Mouse (Mus musculus) midbrain, embryonic 13.5 days (tissue): ENCODE measurements at regions not wholly inside any gene's neighbourhood (a gene's known extent, or its start where the extent isn't known, plus 50 kb on each side); places are given as distances from the start of the nearest gene placed in this dataset.

Source experiments
- ATAC-seq: fragments of 200-750 bp; cut with Nextera tagmentation; 2 replicates; pipeline ENCODE4 v1.8.0; 2017; ENCODE audit warnings: mild to moderate bottlenecking, moderate TSS enrichment, moderate library complexity
- H3K27ac ChIP-seq: fragments of 300-500 bp; sonication (generic); 2 replicates; pipeline ENCODE4 v1.5.1; 2015; ENCODE audit warnings: inconsistent platforms, mild to moderate bottlenecking, moderate library complexity
- H3K27me3 ChIP-seq: fragments of 300-500 bp; sonication (generic); 2 replicates; pipeline ENCODE4 v1.6.1; 2015; ENCODE audit warnings: mild to moderate bottlenecking, inconsistent platforms
- H3K36me3 ChIP-seq: fragments of 300-500 bp; sonication (generic); 2 replicates; pipeline ENCODE4 v1.6.1; 2015; ENCODE audit warnings: mild to moderate bottlenecking, inconsistent platforms
- H3K4me1 ChIP-seq: fragments of 300-500 bp; sonication (generic); replicated peaks from 2 replicates; pipeline ENCODE4 v1.6.1; 2015; ENCODE audit warnings: inconsistent platforms
- H3K4me2 ChIP-seq: fragments of 300-500 bp; sonication (generic); replicated peaks from 2 replicates; pipeline ENCODE4 v1.6.1; 2015; ENCODE audit warnings: moderate library complexity, mild to moderate bottlenecking, inconsistent platforms
- H3K4me3 ChIP-seq: fragments of 300-500 bp; sonication (generic); replicated peaks from 2 replicates; pipeline ENCODE4 v1.5.1; 2015; ENCODE audit warnings: mild to moderate bottlenecking, inconsistent platforms
- H3K9ac ChIP-seq: fragments of 300-500 bp; sonication (generic); replicated peaks from 2 replicates; pipeline ENCODE4 v1.6.1; 2015; ENCODE audit warnings: mild to moderate bottlenecking, inconsistent platforms
- H3K9me3 ChIP-seq: fragments of 300-500 bp; sonication (generic); 2 replicates; pipeline ENCODE4 v1.6.1; 2016; ENCODE audit warnings: mild to moderate bottlenecking, inconsistent platforms
- WGBS: fragments of 180-500 bp; shearing (Covaris S2); methylation state at CpG from one replicate; pipeline ENCODE4 v1.1.7; 2015; 5-methylcytosine and 5-hydroxymethylcytosine counted together

DNA sequence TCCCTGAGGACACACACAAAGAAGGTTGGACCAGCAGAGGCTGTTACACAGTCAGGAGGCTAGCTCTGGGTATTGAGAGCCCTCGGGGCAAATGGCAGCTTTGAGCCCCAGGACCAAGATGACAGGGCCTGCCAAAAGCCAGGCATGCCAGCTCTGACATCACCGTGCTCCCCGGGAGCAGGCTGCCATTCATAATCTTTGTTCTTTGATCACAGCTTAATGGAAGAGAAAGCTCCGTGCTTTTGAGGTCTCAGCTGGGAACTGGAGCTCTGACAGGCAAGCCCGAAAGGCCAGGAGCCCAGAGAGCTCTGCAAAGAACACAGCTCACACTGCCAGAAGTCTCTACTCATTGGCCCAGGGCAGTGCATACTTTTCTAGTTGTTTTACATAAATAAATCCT, 150.7 kb downstream of the Klhl25 start:
- WGBS = 15% methylated on average over 5 of the region's 5 CpGs
- ATAC-seq = peak; percentile 96

DNA sequence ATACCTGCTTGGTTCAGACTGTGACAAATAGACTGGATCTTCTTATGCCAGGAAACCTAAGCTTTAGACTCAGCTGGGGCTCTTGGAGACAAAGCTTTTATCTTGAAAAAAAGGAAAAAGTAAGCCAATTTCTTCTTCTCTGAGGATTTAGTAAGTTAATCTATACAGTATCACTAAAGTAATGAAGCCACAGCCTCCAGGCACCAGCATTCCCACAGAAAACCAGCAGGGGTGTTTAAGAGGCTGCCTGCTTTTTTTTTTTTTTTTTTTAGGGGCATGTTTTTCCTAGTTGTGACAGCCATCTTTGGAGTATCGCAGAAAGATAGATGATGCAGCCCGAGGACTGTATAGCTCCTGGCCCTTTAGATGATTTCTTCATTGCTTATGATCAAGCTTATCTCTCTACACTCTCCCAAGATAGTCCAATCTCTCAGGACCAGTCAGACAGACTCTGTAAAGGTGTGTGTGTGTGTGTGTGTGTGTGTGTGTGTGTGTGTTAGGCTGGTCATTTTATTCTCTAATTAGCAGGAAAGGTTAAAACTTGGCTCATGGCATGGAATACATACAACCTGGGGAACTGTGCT, 151.3 kb downstream of the Klhl25 start:
- H3K27ac ChIP-seq = peak overlapping the region; percentile 58; the same call in 1 of the 2 replicates
- H3K36me3 ChIP-seq = no peaks in the 10 kb centered on the region
- WGBS = 47% methylated on average over 2 of the region's 2 CpGs
- peak; percentile 36; the same call in 1 of the 2 replicates for ATAC-seq
- H3K9me3 ChIP-seq = no peaks in the 10 kb centered on the region
- H3K9ac ChIP-seq = no peak overlapping the region
- no peaks in the 10 kb centered on the region for H3K27me3 ChIP-seq
- H3K4me2 ChIP-seq = no peak overlapping the region
- no peak overlapping the region for H3K4me3 ChIP-seq
- peaks cover 14% of the 10 kb centered on the region for H3K4me1 ChIP-seq

More for the DNA sequence above, 150.7 kb downstream of the Klhl25 start:
- Histone ChIP-seq H3K27ac (peak overlapping the region; percentile 58), H3K4me3 (no peak overlapping the region), H3K4me2 (no peak overlapping the region), H3K27me3 (no peaks in the 10 kb centered on the region), H3K36me3 (no peaks in the 10 kb centered on the region), H3K9me3 (no peaks in the 10 kb centered on the region), H3K4me1 (peaks cover 14% of the 10 kb centered on the region), H3K9ac (no peak overlapping the region)

DNA sequence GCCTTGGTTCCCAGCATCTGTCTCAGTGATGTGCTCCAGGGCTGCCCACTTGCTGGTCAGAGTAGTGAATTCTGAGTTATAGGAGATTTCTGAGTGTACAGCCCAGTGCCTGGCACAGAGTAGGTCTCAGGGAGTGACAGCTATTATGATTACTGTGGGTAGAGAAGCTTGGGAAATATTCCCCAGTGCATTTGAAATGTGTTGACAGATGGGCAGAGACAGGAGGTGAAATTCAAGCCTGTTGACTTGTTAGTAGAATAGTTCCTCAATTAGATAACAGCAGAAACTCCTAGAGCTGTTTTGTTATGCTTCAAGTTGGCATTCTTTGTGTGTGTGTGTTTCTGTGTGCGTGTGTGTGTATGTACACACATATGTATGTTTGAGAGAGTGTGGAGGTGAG, 152.9 kb downstream of the Klhl25 start:
- Histone ChIP-seq H3K4me1 (peaks cover 14% of the 10 kb centered on the region), H3K4me2 (no peak overlapping the region), H3K27me3 (no peaks in the 10 kb centered on the region), H3K9ac (no peak overlapping the region), H3K27ac (no peak overlapping the region), H3K4me3 (no peak overlapping the region), H3K36me3 (no peaks in the 10 kb centered on the region), H3K9me3 (no peaks in the 10 kb centered on the region)
- ATAC-seq = no peak
- WGBS = 92% methylated on average over 1 of the region's 1 CpGs

DNA sequence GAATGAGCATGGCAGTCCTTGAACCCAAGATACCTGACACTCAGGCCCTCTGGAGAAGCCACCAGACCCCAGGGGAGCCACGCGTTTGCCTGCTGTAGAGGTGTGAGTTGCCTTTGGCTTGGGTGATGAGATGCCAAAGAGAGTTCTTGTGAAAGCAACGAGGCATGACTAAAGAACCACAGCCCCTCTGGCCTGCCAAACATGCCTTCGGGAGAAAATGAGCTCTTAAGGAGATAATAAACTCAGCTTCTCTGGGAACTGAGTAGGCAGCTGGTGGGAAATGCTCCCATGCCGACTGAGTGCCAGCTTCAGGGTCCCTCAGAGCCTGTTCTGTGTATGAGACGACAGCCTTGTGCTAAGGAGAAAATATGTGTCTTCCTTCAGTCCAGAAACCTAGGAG, 160.1 kb downstream of the Klhl25 start:
- WGBS = 74% methylated on average over 6 of the region's 6 CpGs
- no peak overlapping the region for H3K4me3 ChIP-seq
- H3K27ac ChIP-seq = no peak overlapping the region
- no peak overlapping the region for H3K9ac ChIP-seq
- H3K36me3 ChIP-seq = no peaks in the 10 kb centered on the region
- H3K27me3 ChIP-seq = no peaks in the 10 kb centered on the region
- H3K4me2 ChIP-seq = no peak overlapping the region
- H3K9me3 ChIP-seq = no peaks in the 10 kb centered on the region
- no peak for ATAC-seq
- H3K4me1 ChIP-seq = no peaks in the 10 kb centered on the region

DNA sequence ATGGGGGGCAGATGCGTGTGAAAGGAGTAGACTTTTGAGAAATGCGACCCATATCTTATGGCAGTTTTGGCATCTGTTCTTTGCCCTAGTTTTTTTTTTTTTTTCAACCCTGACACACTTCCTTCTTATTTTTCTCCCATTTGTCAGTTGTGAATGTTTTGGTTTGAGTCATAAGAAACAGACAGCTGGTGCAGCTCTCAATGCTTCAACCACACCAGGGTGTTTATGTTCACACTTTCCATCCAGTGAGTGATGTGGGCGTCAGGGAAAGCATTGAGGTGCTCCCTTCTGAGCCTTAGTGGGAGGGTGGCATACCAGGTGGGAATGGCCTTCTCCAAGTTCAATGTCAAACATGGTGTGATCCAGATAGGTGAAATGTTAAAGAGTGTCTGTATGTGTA, 181.9 kb upstream of the Agbl1 start:
- Histone ChIP-seq H3K4me3 (no peak overlapping the region), H3K9me3 (no peaks in the 10 kb centered on the region), H3K36me3 (no peaks in the 10 kb centered on the region), H3K27ac (no peak overlapping the region), H3K9ac (no peak overlapping the region), H3K27me3 (no peaks in the 10 kb centered on the region), H3K4me2 (no peak overlapping the region), H3K4me1 (no peaks in the 10 kb centered on the region)
- 92% methylated on average over 3 of the region's 3 CpGs for WGBS
- ATAC-seq = no peak

DNA sequence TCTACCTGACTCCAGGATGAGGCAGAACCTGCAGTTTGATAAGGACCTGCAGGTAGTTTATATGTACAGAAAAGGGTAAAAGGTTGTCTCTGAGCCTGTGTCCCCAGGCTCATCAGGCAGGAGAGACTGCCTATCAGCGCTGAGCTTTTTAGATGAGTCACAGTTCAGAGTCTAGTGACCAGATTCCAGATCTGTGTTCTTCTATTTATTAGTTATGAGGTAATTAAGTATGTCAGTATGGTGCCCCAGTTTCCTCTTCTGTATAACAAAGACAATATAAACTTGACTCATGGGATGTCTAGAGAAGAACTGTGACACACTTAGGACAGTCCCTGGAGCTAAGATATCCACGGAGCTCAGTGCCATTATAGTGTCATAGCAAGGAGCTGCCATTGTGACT, 180.3 kb upstream of the Agbl1 start:
- Histone ChIP-seq H3K27ac (no peak overlapping the region), H3K9ac (no peak overlapping the region), H3K9me3 (no peaks in the 10 kb centered on the region), H3K4me3 (no peak overlapping the region), H3K36me3 (no peaks in the 10 kb centered on the region), H3K4me1 (no peaks in the 10 kb centered on the region), H3K4me2 (no peak overlapping the region), H3K27me3 (no peaks in the 10 kb centered on the region)
- no peak for ATAC-seq
- WGBS = 82% methylated on average over 2 of the region's 2 CpGs

DNA sequence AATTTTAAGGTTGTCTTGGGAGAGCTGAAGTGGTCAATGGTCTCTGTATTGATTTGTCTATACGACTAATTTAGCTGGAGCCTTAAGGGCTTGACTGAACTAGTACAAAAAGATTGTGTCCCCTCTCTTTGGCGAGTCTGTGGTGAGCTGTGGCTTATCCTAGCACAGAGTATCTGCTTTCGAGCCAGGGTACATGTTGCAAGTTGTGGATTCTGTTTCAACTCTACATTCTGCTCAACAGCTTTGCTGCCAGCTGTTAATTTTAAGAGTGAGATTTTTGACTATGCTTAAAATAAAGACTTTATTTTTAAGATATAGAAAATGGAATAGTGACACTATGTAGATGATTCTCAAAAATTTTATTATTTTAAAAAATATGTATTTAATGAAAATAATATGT, 175.8 kb upstream of the Agbl1 start:
- 76% methylated on average over 3 of the region's 3 CpGs for WGBS
- H3K9me3 ChIP-seq = no peaks in the 10 kb centered on the region
- no peak for ATAC-seq
- no peak overlapping the region for H3K4me3 ChIP-seq
- no peaks in the 10 kb centered on the region for H3K27me3 ChIP-seq
- no peak overlapping the region for H3K9ac ChIP-seq
- no peak overlapping the region for H3K4me2 ChIP-seq
- H3K4me1 ChIP-seq = no peaks in the 10 kb centered on the region
- no peaks in the 10 kb centered on the region for H3K36me3 ChIP-seq
- no peak overlapping the region for H3K27ac ChIP-seq

DNA sequence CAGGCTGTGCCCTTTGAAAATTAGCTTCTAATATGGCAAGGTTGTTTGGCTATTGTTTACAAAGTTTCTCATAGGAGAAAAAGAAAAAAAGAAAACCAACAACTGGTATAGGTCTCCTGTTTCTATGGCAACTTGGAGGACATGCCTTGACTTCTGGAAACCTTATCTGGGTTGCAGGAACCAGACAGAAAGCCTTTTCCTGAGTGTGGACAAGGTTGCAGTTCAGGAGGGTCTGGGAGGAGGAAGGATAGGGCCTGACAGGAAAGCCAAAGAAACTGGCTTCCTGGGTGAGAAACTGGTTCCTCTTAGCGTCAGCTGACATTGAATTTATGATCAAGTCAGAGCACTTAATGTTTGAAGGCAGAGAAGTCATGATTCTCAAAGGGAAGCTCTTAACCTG, 130.5 kb upstream of the Agbl1 start:
- H3K4me3 ChIP-seq = no peak overlapping the region
- no peak overlapping the region for H3K9ac ChIP-seq
- ATAC-seq = no peak
- WGBS = 89% methylated on average over 1 of the region's 1 CpGs
- no peak overlapping the region for H3K4me2 ChIP-seq
- H3K27me3 ChIP-seq = no peaks in the 10 kb centered on the region
- no peaks in the 10 kb centered on the region for H3K36me3 ChIP-seq
- peaks cover 4% of the 10 kb centered on the region; the same call in 1 of the 2 replicates for H3K4me1 ChIP-seq
- no peaks in the 10 kb centered on the region for H3K9me3 ChIP-seq
- no peak overlapping the region for H3K27ac ChIP-seq

DNA sequence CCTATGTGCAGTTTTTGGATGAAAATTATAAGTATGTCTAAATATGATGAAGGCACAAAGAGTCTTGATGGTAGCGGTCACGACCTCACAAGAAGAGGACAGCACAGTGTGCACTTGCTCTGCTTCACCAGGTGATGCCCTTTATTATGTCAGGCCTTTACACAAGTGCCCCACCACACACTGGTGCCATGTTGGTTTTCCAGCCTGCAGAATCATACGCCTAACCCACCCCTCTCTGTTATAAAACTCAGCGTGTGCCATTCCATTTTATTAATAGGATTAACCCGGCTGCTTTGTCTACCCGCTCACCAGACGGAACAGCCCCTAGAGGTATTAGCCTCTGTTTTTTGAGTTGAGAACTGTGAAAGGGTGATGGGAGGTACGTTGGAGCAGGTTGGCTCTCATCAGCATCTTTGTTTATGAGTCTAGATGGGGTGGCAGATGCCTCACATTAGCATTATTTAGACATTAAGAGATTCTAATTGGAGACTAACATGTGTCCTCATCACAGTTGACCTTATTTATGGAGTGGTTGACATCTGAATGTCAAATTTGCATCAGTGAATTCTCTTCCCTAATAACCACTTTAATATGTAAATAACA, 108.3 kb upstream of the Agbl1 start:
- H3K27ac ChIP-seq = no peak overlapping the region
- no peak overlapping the region for H3K9ac ChIP-seq
- H3K36me3 ChIP-seq = no peaks in the 10 kb centered on the region
- no peak overlapping the region for H3K4me2 ChIP-seq
- peak; percentile 48; the same call in 1 of the 2 replicates for ATAC-seq
- no peaks in the 10 kb centered on the region for H3K27me3 ChIP-seq
- H3K9me3 ChIP-seq = no peaks in the 10 kb centered on the region
- no peak overlapping the region for H3K4me3 ChIP-seq
- 35% methylated on average over 8 of the region's 8 CpGs for WGBS
- peaks cover 5% of the 10 kb centered on the region; the same call in 1 of the 2 replicates for H3K4me1 ChIP-seq

DNA sequence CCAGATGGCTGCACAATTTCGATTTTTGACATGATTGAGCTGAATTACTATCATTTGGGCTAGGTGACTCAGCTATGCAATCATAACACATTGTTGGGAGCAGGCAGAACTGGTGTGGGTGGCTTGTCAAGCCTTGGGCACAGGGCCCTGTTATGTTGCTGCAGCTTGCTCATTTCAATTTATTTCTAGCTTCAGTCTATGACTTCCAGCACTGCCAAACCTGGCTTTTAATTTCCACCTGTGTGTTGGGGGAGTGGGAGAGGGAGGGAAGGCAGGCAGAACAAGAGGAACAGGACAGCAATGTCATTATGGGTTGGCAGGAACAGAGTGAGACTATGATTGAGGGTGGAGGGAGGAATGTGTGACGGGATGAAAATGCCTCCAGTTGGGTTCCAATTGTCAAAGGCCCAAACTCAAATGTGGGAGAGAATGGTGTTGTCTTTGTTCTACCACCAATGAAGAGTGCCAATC, 102.0 kb upstream of the Agbl1 start:
- Histone ChIP-seq H3K4me1 (no peaks in the 10 kb centered on the region), H3K4me2 (no peak overlapping the region), H3K4me3 (no peak overlapping the region), H3K36me3 (no peaks in the 10 kb centered on the region), H3K9me3 (no peaks in the 10 kb centered on the region), H3K9ac (no peak overlapping the region), H3K27me3 (no peaks in the 10 kb centered on the region), H3K27ac (no peak overlapping the region)
- no peak for ATAC-seq
- 76% methylated on average over 2 of the region's 2 CpGs for WGBS

DNA sequence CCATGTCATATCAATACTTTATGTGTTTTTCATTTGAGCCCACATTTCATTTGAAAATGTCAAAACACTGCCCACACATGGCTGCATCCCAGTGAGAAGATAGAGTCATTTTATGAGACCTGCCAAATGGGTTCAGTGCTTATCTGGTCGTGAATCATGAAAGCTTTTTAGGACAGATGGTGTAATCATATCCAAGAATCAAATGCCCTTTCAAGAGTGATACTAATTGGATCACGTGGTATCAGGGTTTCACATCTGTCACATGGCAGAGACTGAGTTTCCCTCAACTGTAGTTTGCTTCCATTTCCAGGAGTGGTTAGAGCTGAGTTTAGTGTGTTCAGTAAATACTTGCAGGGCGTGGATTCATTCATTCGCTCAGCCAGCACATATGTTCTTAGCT, 87.2 kb upstream of the Agbl1 start:
- Histone ChIP-seq H3K4me3 (no peak overlapping the region), H3K9ac (no peak overlapping the region), H3K27ac (no peak overlapping the region), H3K4me1 (no peaks in the 10 kb centered on the region), H3K9me3 (no peaks in the 10 kb centered on the region), H3K36me3 (no peaks in the 10 kb centered on the region), H3K27me3 (no peaks in the 10 kb centered on the region), H3K4me2 (no peak overlapping the region)
- ATAC-seq = no peak
- 84% methylated on average over 4 of the region's 4 CpGs for WGBS

DNA sequence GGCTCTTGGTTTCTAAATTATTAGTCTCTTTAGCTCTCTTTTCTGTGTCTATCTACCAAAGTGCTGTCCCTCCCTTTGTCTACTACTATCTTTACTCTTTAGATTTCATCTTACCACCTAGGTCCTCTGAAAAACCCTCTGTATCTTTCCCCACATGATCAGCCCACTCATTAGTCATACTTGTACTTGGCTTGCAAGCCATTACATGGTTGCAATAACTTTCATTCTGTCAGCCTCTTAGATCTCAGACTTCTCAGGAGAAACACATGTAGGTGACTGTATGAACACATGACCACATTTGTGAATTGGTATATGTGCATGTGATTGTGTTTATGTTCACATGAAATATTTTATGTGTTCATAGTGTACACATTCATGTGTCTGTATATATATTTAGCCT, 83.3 kb upstream of the Agbl1 start:
- Histone ChIP-seq H3K27ac (no peak overlapping the region), H3K4me3 (no peak overlapping the region), H3K9ac (no peak overlapping the region), H3K36me3 (no peaks in the 10 kb centered on the region), H3K27me3 (no peaks in the 10 kb centered on the region), H3K4me1 (no peaks in the 10 kb centered on the region), H3K9me3 (no peaks in the 10 kb centered on the region), H3K4me2 (no peak overlapping the region)
- ATAC-seq = no peak

DNA sequence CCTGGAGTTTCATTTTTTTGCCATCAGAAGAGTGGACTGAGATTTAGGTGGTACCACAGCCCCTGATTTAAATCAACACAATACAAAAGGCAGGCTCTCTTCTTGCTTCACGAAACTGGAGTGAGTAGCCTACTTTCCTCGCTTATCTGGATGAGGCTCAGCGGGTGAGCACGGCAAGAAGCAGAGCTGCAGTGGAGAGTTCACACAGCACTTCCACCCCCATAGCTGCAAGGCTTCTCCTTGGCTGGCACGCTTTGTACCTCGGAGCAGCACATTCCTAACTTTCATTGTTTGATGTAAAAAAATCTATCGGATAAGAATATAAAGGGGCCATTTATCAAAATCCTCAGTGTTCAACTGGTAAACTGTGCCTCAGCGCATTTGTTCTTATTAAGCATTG, 72.8 kb upstream of the Agbl1 start:
- Histone ChIP-seq H3K4me1 (no peaks in the 10 kb centered on the region; the same call in 1 of the 2 replicates), H3K9ac (no peak overlapping the region), H3K9me3 (no peaks in the 10 kb centered on the region), H3K27ac (no peak overlapping the region), H3K36me3 (no peaks in the 10 kb centered on the region), H3K4me2 (no peak overlapping the region), H3K27me3 (no peaks in the 10 kb centered on the region), H3K4me3 (no peak overlapping the region)
- ATAC-seq = no peak
- WGBS = 41% methylated on average over 8 of the region's 8 CpGs
